ENCODE assay signal across 8 mouse cellular contexts in genomic region chr2:102450761-102451670, GRCm38 (mm10). TPM values are rescaled to one million over a fixed set of nuclear protein-coding genes. Genes with fewer than 3 reads are reported as not detected.
DNase-seq lines count a peak whose midpoint lies in the region; ATAC-seq and TF ChIP-seq lines count a peak whose summit lies in the region.

No protein-coding gene starts in this region.

- peak overlapping the region; percentile 41; the same call in 1 of the 2 replicates for H3K27ac ChIP-seq in intestine, postnatal 0 days (ENCODE audit: low read depth, low read length)
- peak overlapping the region; percentile 95 for H3K27ac ChIP-seq in limb, embryonic 12.5 days
- peak overlapping the region; percentile 82 for H3K27ac ChIP-seq in midbrain, postnatal 0 days (ENCODE audit: low read depth, low read length)
- H3K27ac ChIP-seq in stomach, postnatal 0 days (replicated peaks) = peak overlapping the region; percentile 67

- no peak for TF ChIP-seq EP300 in stomach, postnatal 0 days (optimal IDR thresholded peaks at IDR 0.05)

- H3K9ac ChIP-seq in intestine, postnatal 0 days (ENCODE audit: low read depth, low read length) = peak overlapping the region; percentile 54
- H3K9ac ChIP-seq in limb, embryonic 12.5 days (replicated peaks) = peak overlapping the region; percentile 91
- H3K9ac ChIP-seq in midbrain, postnatal 0 days (replicated peaks; ENCODE audit: low read length, poor library complexity, severe bottlenecking) = peak overlapping the region; percentile 84
- peak overlapping the region; percentile 73 for H3K9ac ChIP-seq in stomach, postnatal 0 days (ENCODE audit: low read length)

- H3K4me2 ChIP-seq in intestine, postnatal 0 days (replicated peaks; ENCODE audit: low read depth) = peak overlapping the region; percentile 97
- H3K4me2 ChIP-seq in limb, embryonic 12.5 days = peak overlapping the region; percentile 97
- H3K4me2 ChIP-seq in midbrain, postnatal 0 days (ENCODE audit: low read depth, low read length, poor library complexity, severe bottlenecking) = peak overlapping the region; percentile 95
- H3K4me2 ChIP-seq in stomach, postnatal 0 days (replicated peaks; ENCODE audit: low read depth) = peak overlapping the region; percentile 99

- H3K27me3 ChIP-seq in intestine, postnatal 0 days (replicated peaks; ENCODE audit: control insufficient read depth, insufficient read depth, low read length) = peaks cover 24% of the 10 kb centered on the region
- no peaks in the 10 kb centered on the region for H3K27me3 ChIP-seq in limb, embryonic 12.5 days
- H3K27me3 ChIP-seq in midbrain, postnatal 0 days (ENCODE audit: insufficient read depth, low read length) = no peaks in the 10 kb centered on the region; the same call in 1 of the 2 replicates
- H3K27me3 ChIP-seq in stomach, postnatal 0 days (ENCODE audit: control insufficient read depth, insufficient read depth, low read length) = no peaks in the 10 kb centered on the region

- under 1% methylated on average over 107 of the region's 109 CpGs for WGBS in intestine, postnatal 0 days
- WGBS in limb, embryonic 12.5 days = under 1% methylated on average over 99 of the region's 109 CpGs
- under 1% methylated on average over 81 of the region's 109 CpGs for WGBS in midbrain, postnatal 0 days
- under 1% methylated on average over 97 of the region's 109 CpGs for WGBS in stomach, postnatal 0 days

- no peaks in the 10 kb centered on the region for H3K9me3 ChIP-seq in intestine, postnatal 0 days (ENCODE audit: control insufficient read depth)
- no peaks in the 10 kb centered on the region for H3K9me3 ChIP-seq in limb, embryonic 12.5 days
- H3K9me3 ChIP-seq in midbrain, postnatal 0 days (ENCODE audit: low read length) = no peaks in the 10 kb centered on the region
- no peaks in the 10 kb centered on the region for H3K9me3 ChIP-seq in stomach, postnatal 0 days (ENCODE audit: control insufficient read depth, low read length)

- no peaks in the 10 kb centered on the region for H3K36me3 ChIP-seq in intestine, postnatal 0 days (ENCODE audit: control insufficient read depth, insufficient read depth)
- H3K36me3 ChIP-seq in limb, embryonic 12.5 days = no peaks in the 10 kb centered on the region
- no peaks in the 10 kb centered on the region for H3K36me3 ChIP-seq in midbrain, postnatal 0 days (ENCODE audit: insufficient read depth, low read length)
- H3K36me3 ChIP-seq in stomach, postnatal 0 days (ENCODE audit: control insufficient read depth, insufficient read depth, low read length) = no peaks in the 10 kb centered on the region

- peak; percentile 38; the same call in 1 of the 2 replicates for TF ChIP-seq CTCF in intestine, postnatal 0 days (IDR thresholded peaks at IDR 0.05; ENCODE audit: low read depth)
- peak; percentile 41 for TF ChIP-seq CTCF in midbrain, postnatal 0 days (IDR thresholded peaks at IDR 0.05)
- peak; percentile 42 for TF ChIP-seq CTCF in stomach, postnatal 0 days (IDR thresholded peaks at IDR 0.05; ENCODE audit: low read depth)

- H3K4me1 ChIP-seq in intestine, postnatal 0 days (replicated peaks; ENCODE audit: control insufficient read depth, insufficient read depth, low read length) = peaks cover 4% of the 10 kb centered on the region; the same call in 1 of the 2 replicates
- H3K4me1 ChIP-seq in limb, embryonic 12.5 days (replicated peaks) = peaks cover 37% of the 10 kb centered on the region
- no peaks in the 10 kb centered on the region; the same call in 1 of the 2 replicates for H3K4me1 ChIP-seq in midbrain, postnatal 0 days (ENCODE audit: insufficient read depth, low read length)
- H3K4me1 ChIP-seq in stomach, postnatal 0 days (replicated peaks; ENCODE audit: control insufficient read depth, insufficient read depth) = peaks cover 3% of the 10 kb centered on the region; the same call in 1 of the 2 replicates

- peak overlapping the region; percentile 66 for H3K4me3 ChIP-seq in intestine, postnatal 0 days (ENCODE audit: low read depth, low read length)
- peak overlapping the region; percentile 80 for H3K4me3 ChIP-seq in limb, embryonic 12.5 days (replicated peaks)
- H3K4me3 ChIP-seq in midbrain, postnatal 0 days (ENCODE audit: low read depth, low read length) = peak overlapping the region; percentile 85
- H3K4me3 ChIP-seq in stomach, postnatal 0 days (ENCODE audit: low read depth, low read length) = peak overlapping the region; percentile 65

- DNase-seq in layer of hippocampus, adult 11-12 months (ENCODE audit: low spot score) = peak; percentile 44
- DNase-seq in layer of hippocampus, adult 9-10 months (ENCODE audit: low spot score) = no peak
- peak; percentile 59 for DNase-seq in embryo, embryonic 10.5 days (ENCODE audit: low spot score)
- DNase-seq in gastrocnemius, postnatal 4 days (ENCODE audit: low spot score in 2 of 2) = peak; percentile 23 to 47
- peak; percentile 49 for DNase-seq in midbrain, postnatal 0 days (ENCODE audit: low spot score)
- peak; percentile 56 for DNase-seq in stomach, postnatal 0 days (ENCODE audit: low spot score)

- ATAC-seq in intestine, postnatal 0 days = peak; percentile 53; the same call in 1 of the 2 replicates
- peak; percentile 39 for ATAC-seq in limb, embryonic 12.5 days (ENCODE audit: insufficient number of reproducible peaks, insufficient read depth, low FRiP score, low TSS enrichment, low read depth)
- peak; percentile 61 for ATAC-seq in midbrain, postnatal 0 days (ENCODE audit: low FRiP score)
- ATAC-seq in stomach, postnatal 0 days (ENCODE audit: low FRiP score, low TSS enrichment) = peak; percentile 77

RNA-seq across cellular contexts. Expression of gene Fjx1, which starts 1.3 kb away (rescaled TPM):
- 1 to 10 TPM; 7.2 to 7.3 TPM for total RNA-seq in gastrocnemius, postnatal 4 days (2021)
- 3.8 TPM in 2 replicates for polyA plus RNA-seq in intestine, postnatal 0 days (2015; fragmentation: Nextera tagmentation; extraction: Ambion mirVana)
- polyA plus RNA-seq in limb, embryonic 12.5 days (2016; fragmentation: Nextera tagmentation; extraction: Ambion mirVana) = 32.5 and 34.9 TPM in 2 replicates
- 78.9 and 91.8 TPM in 2 replicates for total RNA-seq in midbrain, postnatal 0 days (2014; rRNA removed)
- 27.1 and 28.5 TPM in 2 replicates for polyA plus RNA-seq in midbrain, postnatal 0 days (2015; fragmentation: Nextera tagmentation; extraction: Ambion mirVana)
- 5.9 and 7.3 TPM in 2 replicates for polyA plus RNA-seq in stomach, postnatal 0 days (2015; fragmentation: Nextera tagmentation; extraction: Ambion mirVana)

RNA-seq across cellular contexts. Expression of gene Trim44, which starts 43.4 kb away (rescaled TPM):
- total RNA-seq in gastrocnemius, postnatal 4 days (2021) = 10 to 100 TPM; 41.5 to 43.7 TPM
- 10.7 and 12.3 TPM in 2 replicates for polyA plus RNA-seq in intestine, postnatal 0 days (2015; fragmentation: Nextera tagmentation; extraction: Ambion mirVana)
- 49.9 and 51.4 TPM in 2 replicates for polyA plus RNA-seq in limb, embryonic 12.5 days (2016; fragmentation: Nextera tagmentation; extraction: Ambion mirVana)
- total RNA-seq in midbrain, postnatal 0 days (2014; rRNA removed) = 114 and 132 TPM in 2 replicates
- polyA plus RNA-seq in midbrain, postnatal 0 days (2015; fragmentation: Nextera tagmentation; extraction: Ambion mirVana) = 42.2 and 50.6 TPM in 2 replicates
- polyA plus RNA-seq in stomach, postnatal 0 days (2015; fragmentation: Nextera tagmentation; extraction: Ambion mirVana) = 9.7 and 10.1 TPM in 2 replicates

Comparison
In these comparisons a context has a peak if more than half of its experiments do, and no peak if none do; other contexts are left out.
1. H3K27ac ChIP-seq: peak in every context shown above with its lines; median percentile 95 in limb, embryonic 12.5 days; 82 in midbrain, postnatal 0 days; 67 in stomach, postnatal 0 days; 41 in intestine, postnatal 0 days.